Mouse (Mus musculus) T-helper 17 cell (primary cell): ENCODE measurements around the gene Dnah5.
"Not testable (repeated sequence)": the region's sequence is repeated elsewhere in the genome, so short reads cannot be mapped to it uniquely, and the experiment has no call there.

Experiments used
- in situ Hi-C, 2 experiments: fragments of 300-600 bp; cut with MboI, MseI; formaldehyde crosslinking; loops; 1 replicate in 1 of 2; 2 replicates in 1 of 2; pipeline ENCODE4 v1.15.1; 2025; ENCODE audit warnings: high pct_unique_total_duplicates in 2 of 2

The Dnah5 gene

DNA sequence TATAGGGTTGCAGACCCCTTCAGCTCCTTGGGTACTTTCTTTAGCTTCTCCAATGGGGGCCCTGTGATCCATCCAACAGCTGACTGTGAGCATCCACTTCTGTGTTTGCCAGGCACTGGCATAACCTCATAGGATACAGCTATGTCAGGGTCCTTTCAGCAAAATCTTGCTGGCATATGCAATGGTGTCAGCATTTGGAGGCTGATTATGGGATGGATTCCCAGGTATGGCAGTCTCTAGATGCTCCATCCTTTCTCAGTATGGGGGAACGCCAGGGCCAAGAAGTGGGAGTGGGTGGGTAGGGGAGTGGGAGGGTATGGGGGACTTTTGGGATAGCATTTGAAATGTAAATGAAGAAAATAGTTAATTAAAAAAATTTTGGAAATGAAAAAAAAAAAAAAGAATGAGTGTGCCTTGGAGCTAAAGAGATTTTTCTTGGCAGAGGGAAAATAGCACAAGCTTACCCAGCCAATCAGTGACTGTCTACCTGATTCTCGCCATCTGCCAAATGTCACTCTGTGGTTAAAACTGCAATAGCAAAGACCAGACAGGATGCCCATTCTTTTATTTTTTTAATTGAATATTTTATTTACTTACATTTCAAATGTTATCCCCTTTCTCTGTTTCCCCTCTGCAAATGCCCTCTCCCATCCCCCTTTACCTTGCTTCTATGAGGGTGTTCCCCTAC, 257.7 kb downstream of the Dnah5 start:
- in situ Hi-C loops, result not testable (repeated sequence)

DNA sequence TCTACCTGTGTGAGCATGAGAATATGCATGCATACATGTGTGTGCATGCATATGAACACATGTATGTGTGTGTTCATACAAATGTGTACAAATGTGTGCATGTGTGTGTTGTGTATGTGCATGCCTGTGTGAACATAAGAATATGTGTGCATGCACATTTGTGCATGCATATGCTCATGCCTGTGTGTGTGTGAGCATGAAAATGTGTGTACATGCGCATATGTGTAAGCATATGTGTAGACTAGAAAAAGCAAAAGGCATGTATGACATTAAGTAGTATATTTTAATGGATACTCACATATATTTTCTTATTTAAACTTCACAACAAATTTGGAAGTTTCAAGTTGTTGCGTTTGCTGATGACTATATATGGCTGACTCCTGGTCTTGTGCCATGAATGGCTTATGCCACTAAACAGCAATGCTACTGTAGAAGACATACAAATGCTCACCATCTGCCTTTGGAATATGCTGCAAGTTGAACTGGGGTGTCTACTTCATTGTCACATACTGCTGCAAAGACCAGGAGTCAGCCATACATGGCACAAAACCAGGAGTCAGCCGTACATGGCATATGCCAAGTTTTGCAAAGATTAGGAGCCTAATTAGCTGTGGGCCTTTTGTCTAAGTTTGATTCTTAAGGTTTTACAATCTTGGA, 263.2 kb downstream of the Dnah5 start:
- in situ Hi-C loops, result no loop called here

DNA sequence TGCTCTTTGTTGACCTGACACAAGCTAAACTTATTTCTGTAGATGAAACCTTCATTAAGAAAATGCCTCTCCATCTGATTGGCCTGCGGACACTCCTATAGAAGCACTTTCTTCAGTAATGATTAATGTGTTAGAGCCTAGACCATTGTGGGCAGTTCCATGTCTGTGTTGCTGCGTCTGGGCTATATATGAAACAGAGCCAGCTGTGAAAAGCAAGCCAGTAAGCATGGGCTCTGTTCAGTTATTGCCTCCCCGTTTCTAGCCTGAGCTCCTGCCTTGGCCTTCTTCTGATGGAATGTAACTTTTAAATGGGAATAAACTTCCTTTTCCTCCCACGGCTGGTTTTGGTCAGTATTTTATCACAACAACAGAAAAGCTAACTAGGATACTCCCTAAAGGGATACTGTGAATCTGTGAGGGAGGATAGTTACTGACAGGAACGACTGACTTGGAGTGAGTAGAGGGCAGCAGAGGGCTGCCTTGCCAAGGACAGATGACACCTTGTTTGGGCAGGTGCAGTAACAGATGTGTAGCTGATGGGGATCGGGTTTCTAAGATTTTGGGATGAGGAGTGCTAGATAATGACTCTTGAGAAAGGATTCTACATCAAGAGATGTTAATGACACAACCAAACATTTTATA, 270.3 kb downstream of the Dnah5 start:
- in situ Hi-C loops, result loop anchor here in 1 of 2 experiments (10.0 kb wide), 1 partner anchor 1529 kb away; no protein-coding TSS in a partner anchor

DNA sequence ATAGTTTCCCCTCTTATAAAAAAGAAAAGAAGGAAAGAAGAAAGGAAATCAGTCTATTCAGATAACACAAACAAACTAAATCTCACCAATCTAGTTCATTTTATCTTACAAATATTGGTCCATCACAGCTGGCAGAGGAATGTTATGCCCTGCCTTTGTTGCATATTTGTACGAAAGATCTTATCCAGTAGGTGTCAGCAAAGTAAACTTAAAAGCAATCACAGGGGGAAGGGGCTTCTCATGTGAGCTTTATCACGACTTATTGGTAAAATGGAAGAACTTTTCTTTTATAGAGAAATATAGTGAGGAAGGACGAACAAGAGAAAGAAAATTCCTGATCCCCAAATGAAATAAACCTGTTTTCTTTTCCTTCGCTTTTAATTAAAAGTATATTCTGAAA, 299.3 kb downstream of the Dnah5 start:
- in situ Hi-C loops, result no loop called here

DNA sequence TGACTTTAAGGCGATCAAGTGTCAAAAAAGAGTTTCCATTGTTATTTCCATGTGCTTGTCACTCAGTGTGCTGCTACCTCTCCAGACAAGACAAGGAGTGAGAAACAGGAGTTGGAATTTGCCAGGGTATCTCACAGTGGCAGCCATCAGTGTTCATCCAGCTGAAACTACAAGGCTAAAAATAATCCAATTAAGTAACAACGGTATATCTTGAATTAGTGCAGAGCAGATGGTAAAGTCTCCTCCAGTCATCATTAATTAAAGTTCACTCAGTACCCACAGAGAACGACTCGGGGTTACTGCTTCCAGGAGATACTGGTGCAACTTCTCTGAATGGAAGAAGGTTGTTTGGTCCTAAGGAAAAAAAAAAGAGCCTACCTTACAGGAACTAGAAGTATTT, 311.6 kb downstream of the Dnah5 start:
- in situ Hi-C loops, result no loop called here
